In genomic region chr5:131537831-131538310, GRCm38 (mm10) we compare ENCODE assay signal across 8 mouse cellular contexts.
DNase-seq lines count a peak whose midpoint lies in the region; ATAC-seq lines count a peak whose summit lies in the region.

No protein-coding gene starts in this region.

- peak; percentile 49 for DNase-seq in cerebellum, postnatal 14 days
- peak; percentile 57 for DNase-seq in gastrocnemius, postnatal 10 days
- DNase-seq in retina, postnatal 7 days (ENCODE audit: low read depth, low spot score) = peak; percentile 25
- no peak for DNase-seq in thymus, postnatal 36 days

- ATAC-seq in megakaryocyte, adult 5-6 weeks (ENCODE audit: poor library complexity, severe bottlenecking) = no peak
- ATAC-seq in intestine, embryonic 16.5 days = peak; percentile 70
- ATAC-seq in liver, embryonic 16.5 days (ENCODE audit: low read depth) = peak; percentile 31

- peak overlapping the region; percentile 97 for H3K27ac ChIP-seq in intestine, embryonic 16.5 days (ENCODE audit: low read length)
- H3K27ac ChIP-seq in liver, embryonic 16.5 days (ENCODE audit: low read length) = 0 out of 2 replicates have a peak overlapping the region, but pooled peaks have one; percentile 36

- WGBS in intestine, embryonic 16.5 days = 0% methylated on average over 47 of the region's 48 CpGs
- under 1% methylated on average over 47 of the region's 48 CpGs for WGBS in liver, embryonic 16.5 days (ENCODE audit: insufficient replicate concordance)

- H3K9me3 ChIP-seq in megakaryocyte, embryonic 14.5 days = no peaks in the 10 kb centered on the region
- H3K9me3 ChIP-seq in intestine, embryonic 16.5 days (ENCODE audit: control insufficient read depth, low read length) = no peaks in the 10 kb centered on the region
- H3K9me3 ChIP-seq in liver, embryonic 16.5 days (replicated peaks; ENCODE audit: control insufficient read depth, low read length) = no peaks in the 10 kb centered on the region

- H3K4me3 ChIP-seq in megakaryocyte, embryonic 14.5 days (replicated peaks) = peak overlapping the region; percentile 92
- H3K4me3 ChIP-seq in intestine, embryonic 16.5 days (ENCODE audit: low read length) = peak overlapping the region; percentile 85
- peak overlapping the region; percentile 54 for H3K4me3 ChIP-seq in liver, embryonic 16.5 days (ENCODE audit: low read depth, low read length)

- peaks cover 19% of the 10 kb centered on the region for H3K4me1 ChIP-seq in megakaryocyte, embryonic 14.5 days
- H3K4me1 ChIP-seq in intestine, embryonic 16.5 days (ENCODE audit: control insufficient read depth, insufficient read depth, low read length) = 0 out of 2 replicates have a peak, but pooled peaks cover 11% of the 10 kb centered on the region
- H3K4me1 ChIP-seq in liver, embryonic 16.5 days (ENCODE audit: control insufficient read depth, low read depth, low read length) = no peaks in the 10 kb centered on the region

- peak overlapping the region; percentile 80 for H3K4me2 ChIP-seq in intestine, embryonic 16.5 days (ENCODE audit: low read depth, low read length)
- H3K4me2 ChIP-seq in liver, embryonic 16.5 days (ENCODE audit: low read depth, low read length) = peak overlapping the region; percentile 59

- peaks cover 43% of the 10 kb centered on the region for H3K27me3 ChIP-seq in megakaryocyte, embryonic 14.5 days (replicated peaks)
- H3K27me3 ChIP-seq in intestine, embryonic 16.5 days (replicated peaks; ENCODE audit: control insufficient read depth, insufficient read depth, low read length) = no peaks in the 10 kb centered on the region
- peaks cover 28% of the 10 kb centered on the region for H3K27me3 ChIP-seq in liver, embryonic 16.5 days (ENCODE audit: control insufficient read depth, insufficient read depth, low read depth, low read length)

- H3K9ac ChIP-seq in intestine, embryonic 16.5 days (ENCODE audit: low read depth, low read length) = peak overlapping the region; percentile 93
- peak overlapping the region; percentile 38 for H3K9ac ChIP-seq in liver, embryonic 16.5 days (ENCODE audit: low read depth, low read length)

- no peaks in the 10 kb centered on the region for H3K36me3 ChIP-seq in megakaryocyte, embryonic 14.5 days (replicated peaks; ENCODE audit: low read length)
- H3K36me3 ChIP-seq in intestine, embryonic 16.5 days (ENCODE audit: control insufficient read depth, insufficient read depth, low read length) = no peaks in the 10 kb centered on the region
- no peaks in the 10 kb centered on the region for H3K36me3 ChIP-seq in liver, embryonic 16.5 days (ENCODE audit: control insufficient read depth, insufficient read depth)

Comparison
In these comparisons a context has a peak if more than half of its experiments do, and no peak if none do; other contexts are left out.
1. DNase-seq: peak in cerebellum, postnatal 14 days (2 of 2), gastrocnemius, postnatal 10 days (single experiment) and retina, postnatal 7 days (single experiment); none in thymus, postnatal 36 days (0 of 2).
2. Peak in every context shown above with its lines, with median percentiles within 50 percentile points of each other: H3K4me3 ChIP-seq.